Mouse (Mus musculus) Muller cell, postnatal 12 days (primary cell): ENCODE measurements at regions not wholly inside any gene's neighbourhood (a gene's known extent, or its start where the extent isn't known, plus 50 kb on each side); places are given as distances from the start of the nearest gene placed in this dataset.
A peak's percentile ranks its signal among the peaks of the same experiment; 100 is the strongest.

Experiments
- DNase-seq: peaks from one replicate; pipeline ENCODE4 v3.0.0-alpha.2; 2015; ENCODE audit errors: inconsistent ontology term

DNA sequence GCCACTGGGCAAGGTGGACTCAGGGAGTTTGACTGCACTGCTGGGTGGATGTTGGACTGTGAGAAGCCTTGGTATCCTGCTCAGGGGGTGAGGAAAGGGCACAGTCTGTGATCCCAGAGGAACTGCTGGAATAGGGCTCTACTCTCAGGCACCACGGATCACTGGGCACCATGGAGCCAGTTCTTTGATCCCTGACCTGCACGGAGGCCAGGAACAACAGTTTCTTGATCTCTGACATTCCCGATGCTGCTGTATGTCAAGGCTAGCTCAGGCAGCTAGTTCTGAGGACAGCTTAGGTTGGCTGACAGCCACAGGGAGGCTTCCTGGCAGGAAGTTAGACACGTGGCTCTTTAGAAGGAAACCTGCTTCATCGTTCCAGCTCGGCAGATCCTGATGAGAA is 289.5 kb upstream of the Slit2 start:
- DNase-seq = no peak

DNA sequence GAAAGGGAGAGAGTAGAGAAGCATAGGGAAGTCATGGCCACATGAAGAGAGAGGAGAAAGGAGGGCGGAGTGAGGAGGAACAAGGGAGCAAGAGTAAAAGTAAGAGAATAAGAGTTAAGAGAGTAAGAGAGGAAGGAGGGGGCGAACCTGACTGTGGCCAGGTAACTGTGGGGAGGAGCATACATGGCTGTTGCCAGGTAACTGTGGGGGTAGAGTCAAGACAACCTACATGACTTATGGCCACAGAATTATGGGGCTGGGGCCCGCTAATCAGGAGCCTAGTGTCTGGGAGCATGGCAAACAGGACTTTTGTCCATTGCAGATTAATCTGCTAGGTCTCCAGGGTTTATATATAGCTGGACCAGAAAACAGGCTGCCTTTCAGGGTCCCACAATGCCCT is 289.0 kb upstream of the Slit2 start:
- DNase-seq = no peak

GRCm38 (mm10) chr5:47694630-47695029 is 288.3 kb upstream of the Slit2 start:
- no peak for DNase-seq

- peak; percentile 3 for DNase-seq
These were observed 271.4 kb upstream of the Slit2 start for GRCm38 (mm10) chr5:47711553-47711952.

- DNase-seq = no peak
These were observed 268.6 kb upstream of the Slit2 start for GRCm38 (mm10) chr5:47714333-47714732.

GRCm38 (mm10) chr5:47724911-47725310 is 258.0 kb upstream of the Slit2 start:
- DNase-seq = no peak

GRCm38 (mm10) chr5:47742727-47743126 is 240.2 kb upstream of the Slit2 start:
- no peak for DNase-seq

GRCm38 (mm10) chr5:47745177-47745576 is 237.8 kb upstream of the Slit2 start:
- no peak for DNase-seq

GRCm38 (mm10) chr5:47751907-47752306 is 231.0 kb upstream of the Slit2 start:
- no peak for DNase-seq

DNA sequence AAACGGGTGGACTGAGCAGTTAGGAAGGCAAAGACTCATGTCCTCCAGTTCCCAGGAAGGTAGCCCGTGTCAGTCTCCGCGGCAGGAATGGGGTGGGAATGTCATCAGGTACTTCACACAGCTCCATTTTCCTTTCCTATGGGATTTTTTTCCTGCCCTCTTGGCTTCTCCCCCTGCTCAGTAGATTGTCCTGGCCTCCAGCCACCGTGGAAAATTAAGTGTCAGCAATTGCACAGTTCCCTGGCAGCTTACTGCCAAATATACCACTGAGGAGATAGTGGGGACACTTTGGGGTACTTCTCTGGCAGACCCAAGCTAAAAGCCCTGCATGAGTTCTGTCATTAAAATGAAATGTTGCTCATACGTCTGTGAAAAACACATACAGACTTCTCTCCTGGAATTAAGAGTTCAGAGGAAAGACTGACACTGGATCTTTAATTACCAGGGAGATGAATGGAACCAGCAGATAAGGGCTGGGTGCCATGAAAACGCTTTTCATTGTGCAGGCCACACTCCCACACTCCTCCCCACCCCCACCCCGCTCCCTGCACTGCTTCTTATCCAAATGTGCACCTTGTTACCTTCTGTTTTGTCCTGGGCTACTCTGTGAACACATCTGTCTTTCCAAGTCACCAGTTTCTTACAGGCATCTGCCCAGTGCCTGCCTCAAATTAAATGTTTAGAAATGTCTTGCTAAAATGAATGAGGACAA is 210.1 kb upstream of the Slit2 start:
- peak; percentile 3 for DNase-seq

DNA sequence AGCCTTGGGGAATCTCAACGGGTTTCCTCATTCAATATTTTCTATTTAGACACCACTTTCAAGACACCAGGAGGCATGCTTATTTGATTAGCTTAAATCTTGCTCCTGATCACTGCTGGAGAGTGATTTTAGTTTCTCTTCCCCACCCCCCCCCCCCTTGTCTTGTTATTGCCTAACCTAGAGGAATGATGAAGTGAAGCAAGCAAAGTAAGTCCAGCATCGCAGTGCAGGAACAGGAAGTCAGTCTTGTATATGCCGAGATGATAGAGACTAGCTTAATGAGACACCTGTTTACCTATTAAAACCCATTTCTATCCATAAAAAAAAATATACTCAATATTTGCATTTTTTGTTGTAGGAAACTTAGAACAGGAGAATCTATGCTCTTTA is 209.6 kb upstream of the Slit2 start:
- DNase-seq = no peak

DNA sequence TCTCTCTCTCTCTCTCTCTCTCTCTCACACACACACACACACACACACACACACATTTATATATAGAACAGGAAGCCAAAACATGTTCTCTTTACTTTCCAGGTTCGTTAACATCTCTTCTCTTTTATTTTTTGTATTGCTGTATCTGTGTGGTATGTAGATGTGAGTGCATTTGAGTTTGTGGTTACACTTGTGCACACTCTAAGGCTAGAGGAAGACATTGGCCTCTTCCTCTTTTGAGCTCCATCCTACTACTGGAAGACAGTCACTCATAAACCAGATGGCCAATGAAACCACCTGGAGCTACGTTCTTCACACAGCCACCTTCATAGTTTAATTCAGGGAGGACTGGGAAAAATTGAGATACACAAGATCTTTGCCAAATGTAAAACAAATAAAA is 202.1 kb upstream of the Slit2 start:
- DNase-seq = no peak

- DNase-seq = no peak
These were observed 201.3 kb upstream of the Slit2 start for GRCm38 (mm10) chr5:47781608-47782007.

GRCm38 (mm10) chr5:47794639-47795272 is 188.2 kb upstream of the Slit2 start:
- no peak for DNase-seq

DNA sequence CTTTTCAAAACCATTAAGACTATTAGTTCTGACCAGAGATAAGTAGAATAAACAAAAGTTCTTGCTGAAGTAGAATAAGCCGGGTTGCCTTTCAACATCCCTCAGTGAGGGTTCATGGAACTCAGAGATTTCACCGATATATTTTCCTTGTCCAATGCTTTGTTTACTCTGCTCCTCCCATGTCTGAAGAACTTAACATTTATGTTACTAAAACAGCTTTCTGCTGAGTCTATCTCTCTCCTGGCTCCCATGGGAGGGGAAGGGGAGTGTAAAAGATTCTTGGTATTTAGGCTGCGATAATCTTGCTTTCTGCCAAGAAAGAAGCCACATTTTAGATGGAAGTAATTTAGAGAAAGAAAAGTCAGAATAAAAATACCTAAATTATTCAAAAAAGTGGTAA is 187.7 kb upstream of the Slit2 start:
- DNase-seq = no peak

- DNase-seq = no peak
These were observed 162.0 kb upstream of the Slit2 start for GRCm38 (mm10) chr5:47820936-47821335.

- no peak for DNase-seq
These were observed 144.9 kb upstream of the Slit2 start for GRCm38 (mm10) chr5:47837998-47838397.

DNA sequence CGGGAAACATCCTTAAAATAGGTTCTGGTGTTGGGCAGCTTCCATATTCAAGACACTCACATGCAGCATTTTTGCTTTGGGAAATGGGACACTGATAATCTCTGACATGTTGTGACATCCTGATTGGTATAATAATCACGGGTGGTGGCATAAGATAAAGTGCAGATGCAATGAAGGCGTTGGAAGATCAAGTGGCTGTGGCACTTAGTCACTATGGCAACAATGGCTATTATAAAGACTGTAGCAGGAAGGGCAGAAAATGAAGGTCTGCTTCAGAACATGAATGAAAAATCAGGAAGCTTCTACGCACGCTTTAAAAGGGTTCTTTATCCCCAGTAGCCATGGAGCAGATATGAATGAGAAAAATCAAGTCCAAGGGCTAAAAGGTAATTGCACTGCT is 113.2 kb upstream of the Slit2 start:
- DNase-seq = no peak
